Mouse (Mus musculus) thymus, postnatal 14 days (tissue): ENCODE data around the gene Ublcp1.
"Not testable (repeated sequence)": the region's sequence is repeated elsewhere in the genome, so short reads cannot be mapped to it uniquely, and the experiment has no call there.

Source experiments
- DNase-seq: peaks from one replicate; pipeline ENCODE4 v3.0.0; 2021

The Ublcp1 gene

DNA sequence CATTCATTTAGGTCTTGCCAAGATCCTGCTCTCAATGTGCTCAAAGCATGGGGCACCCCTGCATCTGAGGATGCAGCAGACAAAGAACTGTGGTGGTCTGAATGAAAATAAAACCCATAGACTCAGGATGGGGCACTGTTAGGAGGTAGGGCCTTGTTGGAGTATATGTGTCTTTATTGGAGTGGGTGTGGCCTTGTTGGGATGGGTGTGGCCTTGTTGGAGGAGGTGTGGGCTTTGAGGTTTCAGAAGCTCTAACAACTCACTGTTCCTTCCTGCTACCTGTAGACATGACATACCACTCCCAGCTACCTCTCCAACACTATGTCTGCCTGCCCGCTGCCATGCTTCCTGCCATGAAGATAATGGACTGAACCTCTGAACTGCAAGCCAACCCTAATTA lies 18.8 kb upstream of the Ublcp1 start:
- no peak for DNase-seq

DNA sequence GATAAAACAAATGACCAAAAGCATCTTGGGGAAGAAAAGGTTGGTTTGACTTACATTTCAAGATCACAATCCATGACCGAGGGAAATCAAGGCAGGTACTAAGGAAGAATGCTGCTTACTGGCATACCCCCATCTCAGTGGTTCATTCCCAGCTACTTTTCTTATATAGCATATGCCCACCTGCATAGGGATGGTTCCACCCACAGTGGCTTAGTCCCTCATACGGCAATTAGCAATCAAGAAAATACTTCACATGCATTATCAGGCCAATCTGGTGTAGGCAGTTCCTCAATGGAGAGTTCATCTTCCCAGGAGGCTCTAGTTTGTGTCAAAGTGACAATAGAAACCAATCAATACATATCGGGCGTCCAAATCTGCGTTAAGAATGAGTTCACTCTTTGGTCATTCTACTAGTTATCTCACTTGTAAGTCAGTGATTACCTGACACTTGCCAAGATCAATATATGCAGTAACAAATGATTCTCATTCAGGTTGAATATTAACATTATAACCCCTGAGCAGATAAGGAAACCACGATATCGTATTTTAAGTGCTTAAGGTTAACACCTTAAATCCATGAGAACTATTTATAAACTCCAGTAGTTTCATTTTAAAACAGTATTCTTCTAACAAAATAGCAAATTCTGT lies 14.9 kb upstream of the Ublcp1 start:
- no peak for DNase-seq

DNA sequence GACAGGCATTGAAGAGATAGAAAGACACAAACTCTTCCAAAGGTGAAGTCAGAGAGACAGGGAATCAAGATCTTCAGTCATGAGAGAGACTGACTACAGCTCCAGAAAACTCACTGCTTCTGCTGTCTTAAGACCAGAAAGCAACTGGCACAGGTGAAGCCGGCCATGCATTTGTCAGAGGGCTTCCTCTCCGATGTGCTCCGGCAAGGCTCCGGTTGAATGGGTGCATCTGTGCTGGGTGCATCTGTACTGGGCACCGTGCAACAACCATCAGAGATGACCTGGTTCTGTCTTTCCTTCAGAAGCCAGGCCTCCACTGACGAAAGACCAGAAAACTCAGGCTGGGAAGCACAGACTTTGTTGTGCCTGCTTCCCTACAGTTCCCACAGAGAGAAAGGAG lies 9.9 kb upstream of the Ublcp1 start:
- no peak for DNase-seq

DNA sequence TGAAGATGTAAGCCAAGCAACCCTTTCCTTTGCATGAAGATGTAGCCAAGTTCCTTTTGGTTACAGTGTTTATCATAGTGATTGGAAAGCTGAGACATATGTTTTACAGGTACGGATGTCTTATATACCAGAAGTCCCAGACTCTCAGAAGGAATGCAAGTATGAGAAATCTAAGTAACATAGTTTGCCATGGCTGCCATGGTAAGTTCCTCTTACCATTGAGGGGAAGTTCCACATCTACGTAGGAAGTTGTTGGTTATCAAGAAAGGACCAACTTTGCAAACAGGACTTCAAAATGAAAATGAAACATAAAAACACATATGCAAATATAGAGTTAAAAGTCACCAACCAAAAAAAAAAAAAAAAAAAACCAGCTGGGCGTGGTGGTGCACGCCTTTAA lies 8.1 kb upstream of the Ublcp1 start:
- no peak for DNase-seq

DNA sequence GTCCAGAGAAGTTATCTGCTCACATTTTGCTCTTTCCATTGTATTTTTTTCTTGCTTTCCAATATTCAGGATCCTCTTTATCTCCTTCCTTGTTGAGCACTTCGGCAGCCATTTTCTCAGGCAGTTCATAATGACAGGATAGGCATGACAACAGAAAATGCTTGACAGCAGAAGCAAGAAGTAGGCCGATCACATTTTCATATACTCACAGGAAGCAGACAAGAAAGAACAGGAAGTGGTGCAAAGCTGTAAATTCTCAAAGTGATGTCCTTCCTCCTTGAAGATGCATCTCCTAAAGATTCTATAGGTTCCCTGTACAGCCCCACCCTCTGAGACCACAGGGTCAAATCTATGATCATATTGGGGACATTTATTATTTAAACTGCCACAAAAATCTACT lies 6.1 kb upstream of the Ublcp1 start:
- DNase-seq = peak; percentile 27

DNA sequence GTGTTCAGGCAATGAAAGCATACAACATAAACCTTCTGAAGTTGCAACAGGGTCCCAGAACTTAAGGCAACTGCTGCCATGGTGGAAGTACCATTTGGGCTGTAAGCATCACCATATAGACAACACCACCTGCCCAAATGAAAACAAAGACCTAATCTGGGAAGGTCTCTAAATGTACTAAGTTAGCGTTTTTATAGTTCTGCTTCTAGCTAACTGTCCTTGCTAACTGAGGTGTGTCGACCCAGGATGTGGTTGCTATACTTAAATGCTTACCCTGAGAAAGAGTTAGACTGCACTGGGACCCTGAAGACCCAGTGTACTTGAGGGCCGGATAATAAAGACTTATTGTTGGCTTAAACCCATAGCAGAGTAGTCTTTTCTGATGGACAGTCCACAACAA lies 5.2 kb upstream of the Ublcp1 start:
- DNase-seq = peak; percentile 36

DNA sequence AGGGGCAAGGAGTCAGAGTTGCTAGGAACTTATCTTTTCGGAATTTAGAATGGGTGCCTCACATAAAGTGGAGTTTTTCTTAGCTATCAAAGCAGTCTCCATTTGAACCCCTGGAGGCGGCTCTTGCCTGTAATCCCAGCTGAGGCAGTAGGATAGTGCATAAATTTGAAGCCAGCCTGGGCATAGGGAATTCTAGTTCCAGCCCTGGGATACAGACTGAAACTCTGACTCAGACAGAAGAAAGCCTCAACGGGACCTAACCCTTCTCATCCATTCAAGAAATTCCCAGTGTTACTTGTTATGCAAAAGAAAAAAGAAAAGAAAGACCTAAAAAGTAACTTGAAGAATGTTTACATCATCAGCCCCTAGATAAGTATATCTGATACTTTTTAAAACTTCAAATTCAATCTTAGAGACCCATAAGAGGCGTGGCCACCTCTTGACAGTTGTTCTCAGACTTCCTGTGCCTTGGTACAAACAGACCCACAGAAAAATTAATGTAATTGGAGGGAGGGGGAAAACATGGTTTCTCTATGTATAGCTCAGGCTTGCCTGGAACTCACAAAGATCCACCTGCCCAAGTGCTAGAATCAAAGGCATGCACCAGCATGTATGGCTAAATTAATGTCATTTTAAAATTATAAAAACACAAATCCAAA lies 1.2 kb upstream of the Ublcp1 start:
- peak; percentile 55 for DNase-seq

DNA sequence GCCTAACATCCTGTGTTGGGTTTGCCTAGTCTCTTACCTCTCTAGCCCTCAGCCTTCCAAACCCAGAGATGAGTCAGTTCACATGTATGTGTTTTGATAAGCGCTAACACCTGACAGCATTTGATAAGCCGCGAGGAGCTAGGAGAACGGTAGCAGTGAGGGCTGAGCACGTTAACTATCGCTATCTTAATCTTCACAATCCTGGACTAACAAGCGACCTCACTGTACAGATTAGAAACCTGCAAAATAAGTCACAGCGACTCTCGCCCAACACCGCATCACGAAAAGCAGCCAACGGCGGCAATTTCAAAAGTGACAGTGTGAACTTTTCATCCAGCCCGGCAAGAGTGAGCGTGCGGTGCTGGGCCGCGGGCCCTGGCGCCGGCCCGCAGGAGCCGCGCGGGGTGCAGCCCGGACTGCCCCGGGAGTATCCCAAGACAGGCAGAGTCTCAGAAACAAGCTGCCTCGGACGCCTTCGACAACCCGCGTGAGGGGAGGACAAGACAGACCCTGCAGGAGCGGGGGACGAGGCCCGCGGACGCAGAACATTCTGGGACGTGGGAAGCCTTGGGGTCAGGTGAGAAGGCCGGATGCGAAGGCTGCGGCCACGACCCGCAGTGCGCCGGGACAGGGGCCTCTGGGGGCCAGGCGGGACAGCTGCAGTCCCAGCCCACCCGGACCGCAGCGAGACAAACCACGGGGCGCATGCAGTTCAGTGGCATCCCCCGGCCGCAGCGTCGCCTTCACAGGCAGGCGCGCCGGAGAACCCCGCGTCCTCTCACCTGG lies 459 bp downstream of the Ublcp1 start:
- no peak for DNase-seq

DNA sequence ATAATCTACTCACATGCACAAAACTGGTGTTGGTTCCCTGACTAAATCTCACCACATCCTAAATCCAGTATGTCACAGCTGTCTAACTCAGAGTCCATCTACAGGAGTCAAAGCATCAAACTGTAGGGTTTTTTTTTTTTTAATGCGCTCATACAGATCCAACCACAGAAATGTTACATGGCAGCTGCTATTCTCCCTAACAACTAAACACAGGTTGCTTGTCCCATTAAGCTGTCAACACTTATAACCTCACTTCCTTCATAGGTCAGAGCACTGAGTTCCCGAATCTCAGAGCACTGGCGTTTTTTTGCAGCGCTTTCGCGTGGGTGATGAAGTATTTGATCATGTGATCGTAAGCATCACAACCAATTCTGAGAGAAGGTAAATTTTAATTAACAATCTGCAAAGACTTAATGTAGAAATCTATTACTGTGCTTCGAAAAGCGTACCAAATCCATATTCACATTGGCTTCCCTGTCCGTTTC lies 1.9 kb downstream of the Ublcp1 start:
- DNase-seq = no peak

DNA sequence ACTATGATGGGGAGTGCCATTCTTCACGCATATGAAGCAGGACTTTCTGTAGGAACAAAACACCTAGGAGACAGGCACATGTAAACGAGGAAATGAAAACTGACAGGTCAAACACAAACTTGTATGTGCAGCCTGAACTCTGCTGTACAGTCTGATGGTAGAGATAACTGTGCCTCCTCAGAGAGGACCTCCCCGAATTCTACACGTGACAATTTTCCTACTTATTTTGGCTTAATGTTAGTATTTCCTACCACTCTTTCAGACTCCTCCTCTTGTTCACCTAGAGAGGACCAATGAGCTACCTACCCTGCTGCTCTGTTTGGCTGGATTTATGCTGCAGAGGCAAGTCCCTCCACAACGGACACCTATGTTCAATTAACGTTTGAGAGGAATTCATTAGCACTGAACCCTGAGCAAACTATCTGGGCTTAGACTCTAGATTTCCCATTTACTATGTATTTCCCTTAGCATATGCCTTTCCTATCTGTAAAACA lies 3.3 kb downstream of the Ublcp1 start:
- no peak for DNase-seq

DNA sequence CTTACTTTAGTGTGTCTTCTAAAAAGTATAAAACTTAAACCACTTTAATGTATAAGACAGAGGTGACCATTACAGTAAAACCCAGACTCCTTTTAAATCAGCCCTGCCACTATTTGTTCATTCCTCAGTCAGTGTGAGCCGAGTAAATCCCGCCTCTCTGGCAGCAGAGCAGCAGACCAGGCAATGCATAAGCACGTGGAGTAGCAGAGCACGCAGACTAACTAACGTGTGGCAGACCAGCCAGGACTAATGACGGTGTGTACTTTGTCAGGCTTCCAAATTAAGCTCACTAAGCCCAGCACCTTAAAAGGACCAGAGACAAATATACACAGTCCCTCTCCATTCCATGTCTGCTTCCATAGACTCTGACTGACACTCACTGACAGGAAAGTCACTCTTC lies 8.8 kb downstream of the Ublcp1 start:
- no peak for DNase-seq

DNA sequence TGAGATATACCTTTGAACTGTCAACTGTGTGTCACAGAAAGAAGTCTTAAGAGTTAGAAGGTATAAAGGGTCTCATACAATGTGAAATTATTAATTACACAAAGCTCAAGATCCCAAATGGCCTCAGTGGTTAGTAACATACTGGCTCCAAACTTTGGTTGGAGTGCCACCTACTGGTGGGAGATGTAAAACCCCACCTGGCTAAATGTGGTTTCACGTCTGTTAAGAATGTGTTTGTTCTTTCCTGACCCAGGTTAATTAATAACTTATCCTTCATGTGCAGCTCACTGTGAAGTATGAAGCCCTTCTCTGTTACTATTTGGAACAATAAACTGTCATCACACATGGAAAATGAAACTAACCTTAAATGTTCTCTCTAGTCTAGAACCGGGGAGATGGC lies 16.9 kb downstream of the Ublcp1 start:
- peak; percentile 77 for DNase-seq

DNA sequence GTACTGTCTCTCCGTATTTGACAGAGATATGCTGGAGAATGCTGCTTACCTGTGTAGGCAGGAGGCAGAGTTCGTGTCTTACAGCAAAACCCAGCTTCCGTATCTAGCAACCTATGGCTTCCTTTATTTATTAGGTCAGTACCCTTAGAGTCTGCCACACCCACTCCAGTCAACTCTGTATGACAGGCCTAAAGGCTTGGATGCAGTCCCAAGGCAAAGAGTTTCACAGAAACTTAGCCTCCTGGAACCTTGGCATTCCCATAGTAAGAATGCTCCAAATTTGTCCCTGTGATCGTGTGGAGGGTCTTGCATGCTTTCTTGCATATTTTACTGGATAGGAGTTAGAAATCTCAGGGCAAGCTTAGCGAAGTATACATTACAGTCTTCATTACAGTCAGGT lies 18.3 kb downstream of the Ublcp1 start:
- not testable (repeated sequence) for DNase-seq

DNA sequence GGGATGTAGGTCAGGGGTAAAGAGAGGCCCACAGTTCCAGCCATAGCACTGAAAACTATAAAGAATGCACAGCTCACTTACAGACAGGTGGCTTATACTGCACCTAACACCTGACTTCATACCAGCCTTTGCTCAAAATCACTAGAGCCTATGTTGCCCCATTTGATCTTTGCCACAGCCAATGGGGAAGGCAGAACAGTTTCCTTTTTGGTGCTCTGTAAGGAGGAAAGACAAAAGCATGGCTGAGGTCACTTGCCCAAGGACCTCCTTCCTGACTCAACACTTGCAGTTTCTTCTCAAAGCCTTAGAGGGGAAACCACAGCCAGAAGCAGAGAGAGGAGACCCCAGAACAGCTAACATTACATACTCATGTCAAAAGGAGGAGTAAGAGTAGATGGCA lies 19.3 kb downstream of the Ublcp1 start:
- DNase-seq = peak; percentile 71

DNA sequence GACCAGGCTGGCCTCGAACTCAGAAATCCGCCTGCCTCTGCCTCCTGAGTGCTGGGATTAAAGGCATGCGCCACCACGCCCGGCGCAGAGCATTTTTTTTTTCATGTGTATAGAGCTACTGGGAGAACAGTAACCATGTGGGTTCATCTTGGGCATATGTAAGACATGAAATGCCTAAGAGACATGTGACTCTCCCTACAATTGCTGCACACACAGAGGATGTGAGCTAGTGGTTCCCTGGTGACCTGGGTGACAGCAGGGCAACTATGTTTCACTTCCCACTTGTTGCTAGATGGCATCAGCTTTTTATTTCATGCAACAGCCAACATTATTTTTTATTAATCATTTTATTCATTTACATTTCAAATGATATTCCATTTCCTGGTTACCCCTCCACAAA lies 32.5 kb downstream of the Ublcp1 start:
- DNase-seq = no peak

DNA sequence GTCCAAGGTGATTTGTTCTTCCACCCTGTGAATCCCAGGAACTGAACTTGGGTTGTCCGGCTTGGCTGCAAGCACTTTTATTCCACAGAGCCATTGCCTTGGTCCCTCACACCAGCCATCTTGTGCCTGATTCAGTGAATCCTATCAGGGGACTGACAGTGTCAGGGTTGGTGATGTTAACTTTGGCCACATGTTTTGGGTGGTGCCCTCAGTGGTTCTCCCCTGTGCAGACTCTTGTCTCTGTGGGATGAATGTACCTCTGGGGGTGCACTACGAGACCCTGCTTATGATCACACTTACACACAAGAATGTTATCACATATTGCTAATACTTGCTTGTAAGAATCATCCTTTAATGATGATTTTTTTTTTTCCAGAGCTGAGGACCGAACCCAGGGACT lies 40.3 kb downstream of the Ublcp1 start:
- DNase-seq = no peak

DNA sequence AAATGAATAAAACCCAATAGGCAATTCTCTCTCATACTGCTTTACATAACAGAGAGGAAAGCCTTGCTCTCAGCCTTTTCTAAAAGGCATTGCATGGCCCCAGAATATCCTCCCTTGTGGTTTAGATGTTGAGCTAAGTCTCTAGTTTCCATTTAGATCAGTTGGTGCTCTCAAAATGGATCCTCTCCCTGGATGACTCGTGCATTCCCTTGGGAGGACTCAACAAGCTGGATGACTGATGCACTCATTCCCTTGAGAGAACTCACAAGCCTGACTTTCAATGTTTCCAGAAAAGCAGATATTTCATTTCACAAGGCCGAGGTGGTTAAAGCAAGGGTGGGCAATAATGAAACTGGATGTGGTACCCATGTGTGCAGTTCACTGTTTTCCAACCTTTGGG lies 42.3 kb downstream of the Ublcp1 start:
- no peak for DNase-seq

DNA sequence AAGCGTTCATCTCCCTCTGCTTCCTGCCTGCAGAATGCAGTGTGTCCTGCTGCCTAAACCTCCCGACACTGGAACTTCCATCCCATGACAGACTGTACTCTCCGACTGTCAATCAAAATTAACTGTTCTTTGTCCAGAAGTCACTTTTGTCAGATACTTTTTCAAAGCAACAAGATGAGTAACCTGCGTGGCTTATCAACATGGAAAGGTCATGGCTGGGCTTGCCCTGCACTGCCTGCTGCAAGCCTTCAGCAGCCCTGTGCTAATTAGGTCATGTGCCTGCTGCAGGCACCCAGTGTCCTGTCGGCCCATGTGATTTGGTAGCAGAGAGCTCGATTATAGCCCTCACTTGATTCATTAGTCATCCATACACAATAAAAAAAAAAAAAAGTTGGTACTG lies 44.7 kb downstream of the Ublcp1 start:
- no peak for DNase-seq

DNA sequence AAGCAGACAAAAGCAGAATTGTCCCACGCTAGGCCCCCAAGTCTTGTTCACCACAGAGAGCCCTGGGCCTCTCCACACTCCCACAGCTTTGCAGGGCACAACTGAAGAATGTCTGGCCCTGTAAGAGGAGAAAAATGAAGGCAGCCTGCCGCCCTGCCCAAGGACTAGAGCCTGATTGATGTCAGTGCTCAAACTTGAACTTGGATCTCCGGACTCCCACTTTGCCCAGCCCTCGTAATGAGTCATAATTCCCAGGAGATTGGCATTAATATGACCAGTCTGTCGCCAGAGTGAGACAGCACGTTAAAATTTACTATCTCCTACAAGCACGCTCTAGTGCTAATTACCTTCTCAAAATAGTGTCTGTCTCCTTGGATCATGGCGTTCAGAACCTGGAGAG lies 45.3 kb downstream of the Ublcp1 start:
- DNase-seq = no peak

DNA sequence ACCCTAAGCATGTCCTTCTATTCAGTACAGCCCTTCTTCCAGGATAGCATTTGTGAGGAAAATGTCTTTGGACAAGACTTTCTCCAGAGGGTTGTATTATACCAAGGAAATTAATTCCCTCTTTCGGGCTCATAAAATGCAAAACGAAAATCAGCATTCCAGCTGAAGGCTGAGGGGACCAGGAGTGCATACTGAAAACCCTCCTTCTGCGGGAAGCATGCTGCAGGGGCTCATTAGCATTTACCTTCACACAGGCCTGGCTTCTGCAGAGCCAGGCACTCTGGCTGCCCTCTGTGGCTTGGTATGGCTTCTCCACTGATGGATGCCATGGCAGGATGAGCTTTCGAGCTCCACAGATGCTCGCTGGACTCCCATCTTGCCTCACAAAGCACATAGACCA lies 46.3 kb downstream of the Ublcp1 start:
- no peak for DNase-seq

DNA sequence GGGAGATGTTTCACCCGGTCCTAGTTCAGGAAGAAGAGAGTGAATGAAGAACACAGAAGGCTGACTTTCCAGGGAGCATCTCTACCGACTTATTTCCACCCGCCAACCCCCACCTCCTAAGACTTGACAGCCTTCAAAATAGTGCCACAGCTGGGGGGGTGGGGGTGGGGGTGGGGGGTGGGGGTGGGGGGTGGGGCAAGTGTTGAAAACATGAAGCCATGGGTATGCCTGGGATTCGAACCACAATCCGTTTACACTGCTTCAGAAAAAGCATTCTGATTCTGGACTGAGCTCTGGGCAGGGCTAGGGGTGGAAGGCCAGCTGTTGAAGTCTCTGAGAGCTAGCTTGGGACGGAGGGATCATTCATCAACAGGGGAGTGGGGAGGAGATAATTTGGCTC lies 47.0 kb downstream of the Ublcp1 start:
- DNase-seq = no peak

DNA sequence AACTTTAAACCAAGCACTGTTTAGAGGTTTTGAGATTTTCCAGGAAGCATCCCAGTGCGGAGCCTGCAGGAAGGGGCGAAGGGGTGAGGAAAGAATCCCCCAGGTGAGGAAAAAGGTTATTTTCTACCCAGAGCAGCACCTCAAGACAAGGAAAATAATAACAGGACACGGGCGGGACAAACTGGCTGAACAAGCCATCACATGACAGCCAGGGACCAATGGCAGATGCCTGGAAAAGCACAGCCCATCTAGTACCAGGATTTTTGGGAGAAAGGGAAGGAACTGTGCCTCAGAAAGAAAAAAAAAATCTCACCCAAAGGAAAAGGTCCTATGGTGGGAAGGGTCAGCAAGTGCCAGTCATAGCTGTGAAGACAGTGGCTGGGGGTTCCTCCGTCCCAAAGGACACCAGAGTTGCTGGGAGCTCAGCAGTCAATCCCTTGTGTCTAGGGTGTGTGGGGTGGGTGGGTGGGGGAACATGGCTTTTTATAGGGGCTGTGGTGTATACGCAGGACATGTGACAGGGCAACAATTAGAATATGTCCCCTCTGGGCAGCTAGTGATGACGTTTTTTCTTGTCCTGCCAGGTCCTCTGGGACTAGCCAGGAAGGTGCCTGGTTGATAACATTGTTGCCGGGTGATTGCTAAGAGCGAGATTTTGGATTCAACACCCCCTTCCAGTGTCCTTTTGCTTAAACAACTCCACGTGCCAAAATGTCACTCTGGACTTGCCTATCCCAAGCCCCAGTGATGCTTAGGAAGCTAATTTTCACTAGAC lies 47.8 kb downstream of the Ublcp1 start:
- no peak for DNase-seq

DNA sequence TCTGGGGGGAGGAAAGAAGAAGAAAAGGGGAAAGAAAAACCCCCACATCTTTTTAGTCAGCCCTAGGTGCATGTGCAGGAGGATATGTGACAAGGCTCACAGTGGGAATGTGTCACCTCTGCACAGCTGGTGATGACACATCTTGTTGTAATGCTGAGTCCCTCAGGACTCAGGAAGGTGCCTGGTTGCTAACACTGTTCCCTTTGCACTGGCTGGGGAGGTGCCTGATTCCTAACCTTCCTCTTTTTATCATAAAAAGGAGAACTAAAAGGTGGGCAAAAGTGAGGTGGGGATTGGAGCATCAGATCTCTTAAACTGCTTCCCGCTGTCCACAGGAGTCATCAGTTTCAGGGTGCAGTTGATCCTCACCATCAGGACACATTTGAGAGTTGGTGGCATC lies 52.9 kb downstream of the Ublcp1 start:
- DNase-seq = no peak
